Mouse (Mus musculus) c-Kit-negative CD71-positive TER-119-positive erythroid progenitor cells, embryonic 14.5 days (primary cell): ENCODE results near the gene Glis1.

Experiments
- DNase-seq: peaks from one replicate; pipeline ENCODE4 v3.0.0-alpha.2; 2013; ENCODE audit warnings: low read depth, low spot score

The Glis1 gene

GRCm38 (mm10) chr4:107434356-107435237, at the start of gene Glis1:
Gene Glis1 (plus strand): TSS chr4:107434591.
- DNase-seq = no peak

- DNase-seq = no peak
Measured at GRCm38 (mm10) chr4:107387038-107387437, 47.4 kb upstream of the Glis1 start.

- DNase-seq = no peak
Measured at GRCm38 (mm10) chr4:107387465-107387864, 46.9 kb upstream of the Glis1 start.

GRCm38 (mm10) chr4:107388291-107388690, 46.1 kb upstream of the Glis1 start:
- no peak for DNase-seq

- DNase-seq = no peak
Measured at GRCm38 (mm10) chr4:107389345-107389744, 45.0 kb upstream of the Glis1 start.

- no peak for DNase-seq
Measured at GRCm38 (mm10) chr4:107393771-107394170, 40.6 kb upstream of the Glis1 start.

- DNase-seq = no peak
Measured at GRCm38 (mm10) chr4:107420202-107420601, 14.2 kb upstream of the Glis1 start.

GRCm38 (mm10) chr4:107421711-107422110, 12.7 kb upstream of the Glis1 start:
- no peak for DNase-seq

- no peak for DNase-seq
Measured at GRCm38 (mm10) chr4:107422176-107422575, 12.2 kb upstream of the Glis1 start.

GRCm38 (mm10) chr4:107425616-107426015, 8.8 kb upstream of the Glis1 start:
- DNase-seq = no peak

- no peak for DNase-seq
Measured at GRCm38 (mm10) chr4:107426631-107427030, 7.8 kb upstream of the Glis1 start.

- DNase-seq = no peak
Measured at GRCm38 (mm10) chr4:107432717-107433116, 1.7 kb upstream of the Glis1 start.

- no peak for DNase-seq
Measured at GRCm38 (mm10) chr4:107433998-107434355, 414 bp upstream of the Glis1 start.

GRCm38 (mm10) chr4:107435238-107435946, 1.0 kb downstream of the Glis1 start:
- no peak for DNase-seq

GRCm38 (mm10) chr4:107436476-107436875, 2.1 kb downstream of the Glis1 start:
- DNase-seq = no peak

- DNase-seq = no peak
Measured at GRCm38 (mm10) chr4:107438741-107439140, 4.3 kb downstream of the Glis1 start.

- DNase-seq = no peak
Measured at GRCm38 (mm10) chr4:107440306-107440705, 5.9 kb downstream of the Glis1 start.

GRCm38 (mm10) chr4:107442288-107442687, 7.9 kb downstream of the Glis1 start:
- DNase-seq = no peak

GRCm38 (mm10) chr4:107442891-107443483, 8.6 kb downstream of the Glis1 start:
- DNase-seq = no peak

GRCm38 (mm10) chr4:107443621-107444020, 9.2 kb downstream of the Glis1 start:
- no peak for DNase-seq

- DNase-seq = no peak
Measured at GRCm38 (mm10) chr4:107448481-107448880, 14.1 kb downstream of the Glis1 start.

GRCm38 (mm10) chr4:107449519-107449918, 15.1 kb downstream of the Glis1 start:
- DNase-seq = no peak
